Mouse (Mus musculus) ES-Bruce4 (cell line): ENCODE measurements at regions not wholly inside any gene's neighbourhood (a gene's known extent, or its start where the extent isn't known, plus 50 kb on each side); places are given as distances from the start of the nearest gene placed in this dataset.

Experiments
- CTCF ChIP-seq: IDR thresholded peaks from one replicate; pipeline ENCODE4 v1.8.1; 2011; ENCODE audit warnings: low read depth, low read length
- EP300 ChIP-seq: IDR thresholded peaks from 2 replicates; pipeline ENCODE4 v1.6.1; 2011; ENCODE audit warnings: low read depth, low read length; ENCODE audit not compliant: insufficient read depth
- POLR2A ChIP-seq: IDR thresholded peaks from one replicate; pipeline ENCODE4 v1.8.1; 2011; ENCODE audit warnings: low read length; ENCODE audit not compliant: insufficient read depth

DNA sequence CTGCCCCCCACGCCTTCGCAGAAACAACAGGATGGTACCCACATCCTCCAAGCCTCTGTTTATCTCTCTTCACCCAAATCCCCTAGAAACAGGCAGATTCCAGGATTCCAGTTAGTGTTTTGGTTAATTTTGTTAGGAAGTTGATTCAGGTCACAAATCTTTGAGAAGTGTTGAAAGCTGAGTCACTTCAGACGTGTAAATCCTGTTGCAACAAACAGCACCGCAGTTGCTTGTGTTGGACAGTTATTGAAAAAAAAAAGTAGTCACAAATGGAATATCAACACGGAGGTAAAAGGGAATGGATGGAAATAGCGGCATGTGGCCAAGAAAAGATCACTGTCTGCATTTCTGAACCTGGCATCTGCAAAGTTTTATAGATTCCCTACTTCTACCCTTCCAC lies 831.0 kb downstream of the Kcnj2 start:
- TF ChIP-seq CTCF (no peak), EP300 (no peak), POLR2A (no peak)
